Mouse (Mus musculus) neural tube, embryonic 12.5 days (tissue): Measurements from ENCODE around the gene Neb. TPM values are rescaled to one million over a fixed set of nuclear protein-coding genes. Genes with fewer than 3 reads are reported as not detected.

ENCODE experiments used
- ATAC-seq: fragments of 200-750 bp; cut with Nextera tagmentation; 2 replicates; pipeline ENCODE4 v1.8.0; 2017; ENCODE audit warnings: low read depth, mild to moderate bottlenecking, moderate TSS enrichment, moderate library complexity; ENCODE audit not compliant: low FRiP score
- H3K27ac ChIP-seq: fragments of 300-500 bp; sonication (generic); 2 replicates; pipeline ENCODE4 v1.5.1; 2016
- H3K27me3 ChIP-seq: fragments of 300-500 bp; sonication (generic); replicated peaks from 2 replicates; pipeline ENCODE4 v1.6.1; 2016; ENCODE audit warnings: mild to moderate bottlenecking
- H3K36me3 ChIP-seq: fragments of 300-500 bp; sonication (generic); 2 replicates; pipeline ENCODE4 v1.6.1; 2016; ENCODE audit warnings: mild to moderate bottlenecking
- H3K4me1 ChIP-seq: fragments of 300-500 bp; sonication (generic); 2 replicates; pipeline ENCODE4 v1.6.1; 2016
- H3K4me2 ChIP-seq: fragments of 300-500 bp; sonication (generic); replicated peaks from 2 replicates; pipeline ENCODE4 v1.6.1; 2016; ENCODE audit warnings: mild to moderate bottlenecking
- H3K4me3 ChIP-seq: fragments of 300-500 bp; sonication (generic); 2 replicates; pipeline ENCODE4 v1.5.1; 2016
- H3K9ac ChIP-seq: fragments of 300-500 bp; sonication (generic); 2 replicates; pipeline ENCODE4 v1.6.1; 2016; ENCODE audit warnings: mild to moderate bottlenecking
- H3K9me3 ChIP-seq: fragments of 300-500 bp; sonication (generic); 2 replicates; pipeline ENCODE4 v1.6.1; 2016; ENCODE audit warnings: mild to moderate bottlenecking
- WGBS: fragments of 180-500 bp; shearing (Covaris S2); methylation state at CpG from one replicate; pipeline ENCODE4 v1.1.7; 2016; 5-methylcytosine and 5-hydroxymethylcytosine counted together
- polyA plus RNA-seq: library from polyadenylated mRNA; unstranded; fragments of >200 nt; fragmentation: Nextera tagmentation; extraction: Ambion mirVana; gene quantifications from 2 replicates; pipeline ENCODE4 v1.2.1, GENCODE M21; 2016

Gene Neb
- polyA plus RNA-seq, 1 experiment from 2014 or later: 11.2 TPM

- H3K9ac ChIP-seq: no peak overlapping the region
- no peak overlapping the region for H3K4me3 ChIP-seq
- no peak overlapping the region for H3K4me2 ChIP-seq
- 84% methylated on average over 9 of the region's 9 CpGs for WGBS
- no peaks in the 10 kb centered on the region for H3K27me3 ChIP-seq
- no peaks in the 10 kb centered on the region for H3K36me3 ChIP-seq
- no peaks in the 10 kb centered on the region for H3K9me3 ChIP-seq
- H3K27ac ChIP-seq: no peak overlapping the region
- ATAC-seq: no peak
- no peaks in the 10 kb centered on the region for H3K4me1 ChIP-seq
Observed at GRCm38 (mm10) chr2:52296779-52297178, 81.5 kb downstream of the Neb start.

GRCm38 (mm10) chr2:52287436-52287835 lies 90.8 kb downstream of the Neb start:
- no peaks in the 10 kb centered on the region for H3K36me3 ChIP-seq
- no peak for ATAC-seq
- WGBS: 77% methylated on average over 1 of the region's 1 CpGs
- no peak overlapping the region for H3K4me2 ChIP-seq
- no peaks in the 10 kb centered on the region for H3K9me3 ChIP-seq
- no peak overlapping the region for H3K9ac ChIP-seq
- H3K27me3 ChIP-seq: no peaks in the 10 kb centered on the region
- no peaks in the 10 kb centered on the region for H3K4me1 ChIP-seq
- no peak overlapping the region for H3K27ac ChIP-seq
- no peak overlapping the region for H3K4me3 ChIP-seq

- no peak for ATAC-seq
- no peaks in the 10 kb centered on the region for H3K4me1 ChIP-seq
Observed at GRCm38 (mm10) chr2:52286421-52286820, 91.9 kb downstream of the Neb start.

GRCm38 (mm10) chr2:52272146-52272545 lies 106.1 kb downstream of the Neb start:
- Histone ChIP-seq H3K36me3 (no peaks in the 10 kb centered on the region), H3K4me2 (no peak overlapping the region), H3K9me3 (no peaks in the 10 kb centered on the region), H3K4me1 (no peaks in the 10 kb centered on the region), H3K27me3 (no peaks in the 10 kb centered on the region), H3K9ac (no peak overlapping the region), H3K4me3 (no peak overlapping the region), H3K27ac (no peak overlapping the region)
- WGBS: 31% methylated on average over 1 of the region's 1 CpGs
- ATAC-seq: no peak

More at GRCm38 (mm10) chr2:52286421-52286820, 91.9 kb downstream of the Neb start:
- no peak overlapping the region for H3K4me3 ChIP-seq
- H3K4me2 ChIP-seq: no peak overlapping the region
- H3K27ac ChIP-seq: no peak overlapping the region
- no peaks in the 10 kb centered on the region for H3K27me3 ChIP-seq
- WGBS: 37% methylated on average over 6 of the region's 6 CpGs
- no peaks in the 10 kb centered on the region for H3K9me3 ChIP-seq
- H3K9ac ChIP-seq: no peak overlapping the region
- no peaks in the 10 kb centered on the region for H3K36me3 ChIP-seq

- Histone ChIP-seq H3K9me3 (no peaks in the 10 kb centered on the region), H3K4me1 (no peaks in the 10 kb centered on the region), H3K4me2 (no peak overlapping the region), H3K36me3 (no peaks in the 10 kb centered on the region), H3K27ac (no peak overlapping the region), H3K27me3 (no peaks in the 10 kb centered on the region), H3K4me3 (no peak overlapping the region), H3K9ac (no peak overlapping the region)
- no peak for ATAC-seq
- 92% methylated on average over 8 of the region's 8 CpGs for WGBS
Observed at GRCm38 (mm10) chr2:52270911-52271310, 107.4 kb downstream of the Neb start.

GRCm38 (mm10) chr2:52262149-52262548 lies 116.1 kb downstream of the Neb start:
- Histone ChIP-seq H3K4me1 (no peaks in the 10 kb centered on the region), H3K27me3 (no peaks in the 10 kb centered on the region), H3K4me2 (no peak overlapping the region), H3K9me3 (no peaks in the 10 kb centered on the region), H3K4me3 (no peak overlapping the region), H3K27ac (no peak overlapping the region), H3K36me3 (no peaks in the 10 kb centered on the region), H3K9ac (no peak overlapping the region)
- no peak for ATAC-seq
- 63% methylated on average over 2 of the region's 2 CpGs for WGBS

GRCm38 (mm10) chr2:52252037-52252436 lies 126.2 kb downstream of the Neb start:
- H3K9ac ChIP-seq: no peak overlapping the region
- no peak overlapping the region for H3K27ac ChIP-seq
- no peaks in the 10 kb centered on the region for H3K4me1 ChIP-seq
- no peaks in the 10 kb centered on the region for H3K9me3 ChIP-seq
- ATAC-seq: no peak
- H3K4me2 ChIP-seq: no peak overlapping the region
- H3K27me3 ChIP-seq: no peaks in the 10 kb centered on the region
- no peak overlapping the region for H3K4me3 ChIP-seq
- WGBS: 62% methylated on average over 1 of the region's 1 CpGs
- no peaks in the 10 kb centered on the region for H3K36me3 ChIP-seq

- Histone ChIP-seq H3K27ac (no peak overlapping the region), H3K4me3 (no peak overlapping the region), H3K27me3 (no peaks in the 10 kb centered on the region), H3K4me2 (no peak overlapping the region), H3K9me3 (no peaks in the 10 kb centered on the region), H3K9ac (no peak overlapping the region), H3K36me3 (no peaks in the 10 kb centered on the region), H3K4me1 (no peaks in the 10 kb centered on the region)
- 65% methylated on average over 9 of the region's 9 CpGs for WGBS
- no peak for ATAC-seq
Observed at GRCm38 (mm10) chr2:52248316-52248826, 129.9 kb downstream of the Neb start.

- Histone ChIP-seq H3K4me1 (no peaks in the 10 kb centered on the region), H3K27ac (no peak overlapping the region), H3K9me3 (no peaks in the 10 kb centered on the region), H3K9ac (no peak overlapping the region), H3K36me3 (no peaks in the 10 kb centered on the region), H3K4me2 (no peak overlapping the region), H3K27me3 (no peaks in the 10 kb centered on the region), H3K4me3 (no peak overlapping the region)
- ATAC-seq: no peak
- WGBS: 88% methylated on average over 5 of the region's 5 CpGs
Observed at GRCm38 (mm10) chr2:52245091-52245490, 133.2 kb downstream of the Neb start.

- H3K4me2 ChIP-seq: no peak overlapping the region
- ATAC-seq: no peak
- H3K27ac ChIP-seq: no peak overlapping the region
- WGBS: 90% methylated on average over 1 of the region's 1 CpGs
- no peaks in the 10 kb centered on the region for H3K27me3 ChIP-seq
- no peaks in the 10 kb centered on the region for H3K36me3 ChIP-seq
- H3K9ac ChIP-seq: no peak overlapping the region
- H3K4me3 ChIP-seq: no peak overlapping the region
- H3K9me3 ChIP-seq: no peaks in the 10 kb centered on the region
- no peaks in the 10 kb centered on the region for H3K4me1 ChIP-seq
Observed at GRCm38 (mm10) chr2:52242691-52243090, 135.6 kb downstream of the Neb start.

- WGBS: 69% methylated on average over 5 of the region's 5 CpGs
- Histone ChIP-seq H3K27ac (no peak overlapping the region), H3K9ac (no peak overlapping the region), H3K9me3 (no peaks in the 10 kb centered on the region), H3K4me2 (no peak overlapping the region), H3K27me3 (no peaks in the 10 kb centered on the region), H3K36me3 (no peaks in the 10 kb centered on the region), H3K4me3 (no peak overlapping the region), H3K4me1 (no peaks in the 10 kb centered on the region)
- no peak for ATAC-seq
Observed at GRCm38 (mm10) chr2:52237892-52238291, 140.4 kb downstream of the Neb start.

- H3K27me3 ChIP-seq: no peaks in the 10 kb centered on the region
- no peak overlapping the region for H3K27ac ChIP-seq
- 66% methylated on average over 3 of the region's 3 CpGs for WGBS
- H3K4me3 ChIP-seq: no peak overlapping the region
- no peaks in the 10 kb centered on the region for H3K4me1 ChIP-seq
- H3K9ac ChIP-seq: no peak overlapping the region
- no peaks in the 10 kb centered on the region for H3K9me3 ChIP-seq
- no peak for ATAC-seq
- no peaks in the 10 kb centered on the region for H3K36me3 ChIP-seq
- H3K4me2 ChIP-seq: no peak overlapping the region
Observed at GRCm38 (mm10) chr2:52227584-52227983, 150.7 kb downstream of the Neb start.

- H3K27ac ChIP-seq: no peak overlapping the region
- H3K4me2 ChIP-seq: no peak overlapping the region
- no peaks in the 10 kb centered on the region for H3K27me3 ChIP-seq
- H3K9ac ChIP-seq: no peak overlapping the region
- H3K4me1 ChIP-seq: no peaks in the 10 kb centered on the region
- 80% methylated on average over 5 of the region's 5 CpGs for WGBS
- H3K36me3 ChIP-seq: no peaks in the 10 kb centered on the region
- no peak overlapping the region for H3K4me3 ChIP-seq
- H3K9me3 ChIP-seq: no peaks in the 10 kb centered on the region
- no peak for ATAC-seq
Observed at GRCm38 (mm10) chr2:52224366-52224765, 153.9 kb downstream of the Neb start.
